Mouse (Mus musculus): Measurements from ENCODE around the gene Zfp574. TPM values are rescaled to one million over a fixed set of nuclear protein-coding genes. Genes with fewer than 3 reads are reported as not detected.

The Zfp574 gene
- polyA plus RNA-seq, 1 experiment: 77.5 TPM

GRCm38 (mm10) chr7:25063900-25064299, 8.5 kb upstream of the Zfp574 start:
- no peak for TF ChIP-seq GATA1 (IDR thresholded peaks at IDR 0.05; ENCODE audit: low read length)

- no peak for TF ChIP-seq GATA1 (IDR thresholded peaks at IDR 0.05; ENCODE audit: low read length)
Measured at GRCm38 (mm10) chr7:25067338-25067737, 5.0 kb upstream of the Zfp574 start.

- no peak for TF ChIP-seq GATA1 (IDR thresholded peaks at IDR 0.05; ENCODE audit: low read length)
Measured at GRCm38 (mm10) chr7:25067909-25068656, 4.3 kb upstream of the Zfp574 start.

- TF ChIP-seq GATA1 (IDR thresholded peaks at IDR 0.05; ENCODE audit: low read length): no peak
Measured at GRCm38 (mm10) chr7:25068724-25069123, 3.6 kb upstream of the Zfp574 start.

GRCm38 (mm10) chr7:25072716-25073390, 486 bp downstream of the Zfp574 start:
- no peak for TF ChIP-seq GATA1 (IDR thresholded peaks at IDR 0.05; ENCODE audit: low read length)

GRCm38 (mm10) chr7:25073924-25074323, 1.6 kb downstream of the Zfp574 start:
- TF ChIP-seq GATA1 (IDR thresholded peaks at IDR 0.05; ENCODE audit: low read length): no peak

GRCm38 (mm10) chr7:25076296-25076662, 3.9 kb downstream of the Zfp574 start:
- TF ChIP-seq GATA1 (IDR thresholded peaks at IDR 0.05; ENCODE audit: low read length): no peak

GRCm38 (mm10) chr7:25076663-25077413, 4.5 kb downstream of the Zfp574 start:
- TF ChIP-seq GATA1 (IDR thresholded peaks at IDR 0.05; ENCODE audit: low read length): no peak

GRCm38 (mm10) chr7:25077414-25077755, 5.0 kb downstream of the Zfp574 start:
- no peak for TF ChIP-seq GATA1 (IDR thresholded peaks at IDR 0.05; ENCODE audit: low read length)

- no peak for TF ChIP-seq GATA1 (IDR thresholded peaks at IDR 0.05; ENCODE audit: low read length)
Measured at GRCm38 (mm10) chr7:25079496-25080026, 7.2 kb downstream of the Zfp574 start.

- TF ChIP-seq GATA1 (IDR thresholded peaks at IDR 0.05; ENCODE audit: low read length): no peak
Measured at GRCm38 (mm10) chr7:25080431-25080830, 8.1 kb downstream of the Zfp574 start.

- no peak for TF ChIP-seq GATA1 (IDR thresholded peaks at IDR 0.05; ENCODE audit: low read length)
Measured at GRCm38 (mm10) chr7:25082510-25082909, 10.1 kb downstream of the Zfp574 start.

DNA sequence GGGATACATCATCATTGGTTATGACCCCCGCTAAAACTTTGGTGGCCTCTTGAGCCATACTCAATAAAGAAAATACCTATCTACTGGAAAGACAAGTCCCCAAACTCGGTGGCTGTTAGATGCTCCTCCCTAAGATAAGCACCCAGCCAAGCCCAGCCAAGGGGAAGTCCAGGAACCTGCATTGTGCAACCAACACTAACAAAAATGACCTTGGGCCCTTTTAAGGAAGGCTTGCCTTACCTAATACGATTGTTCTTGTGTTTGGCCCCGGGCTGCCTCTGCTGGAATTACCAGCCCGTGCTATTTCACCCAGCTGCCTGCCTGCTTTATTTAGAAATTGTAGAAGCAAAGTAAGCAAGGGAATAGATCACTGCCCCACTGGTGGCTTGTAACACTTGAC, 12.3 kb downstream of the Zfp574 start:
- TF ChIP-seq GATA1 (IDR thresholded peaks at IDR 0.05; ENCODE audit: low read length): no peak

DNA sequence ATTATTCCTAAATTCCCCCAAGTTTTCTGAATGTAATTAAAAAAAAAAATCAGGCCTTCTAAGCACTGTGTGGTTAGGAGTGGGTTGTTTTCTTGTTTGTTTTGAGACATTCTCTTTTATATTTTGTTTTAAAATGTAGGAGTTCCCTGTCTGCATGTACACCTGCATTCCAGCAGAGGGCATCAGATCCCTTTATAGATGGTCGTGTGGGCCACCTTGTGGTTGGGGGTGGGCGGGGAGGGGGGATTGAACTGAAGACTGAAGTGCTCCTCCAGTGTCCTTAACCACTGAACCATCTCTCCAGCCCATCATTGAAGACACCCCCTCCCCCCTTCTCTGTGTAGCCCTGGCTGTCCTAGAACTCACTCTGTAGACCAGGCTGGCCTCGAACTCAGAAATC, 14.3 kb downstream of the Zfp574 start:
- no peak for TF ChIP-seq GATA1 (IDR thresholded peaks at IDR 0.05; ENCODE audit: low read length)

DNA sequence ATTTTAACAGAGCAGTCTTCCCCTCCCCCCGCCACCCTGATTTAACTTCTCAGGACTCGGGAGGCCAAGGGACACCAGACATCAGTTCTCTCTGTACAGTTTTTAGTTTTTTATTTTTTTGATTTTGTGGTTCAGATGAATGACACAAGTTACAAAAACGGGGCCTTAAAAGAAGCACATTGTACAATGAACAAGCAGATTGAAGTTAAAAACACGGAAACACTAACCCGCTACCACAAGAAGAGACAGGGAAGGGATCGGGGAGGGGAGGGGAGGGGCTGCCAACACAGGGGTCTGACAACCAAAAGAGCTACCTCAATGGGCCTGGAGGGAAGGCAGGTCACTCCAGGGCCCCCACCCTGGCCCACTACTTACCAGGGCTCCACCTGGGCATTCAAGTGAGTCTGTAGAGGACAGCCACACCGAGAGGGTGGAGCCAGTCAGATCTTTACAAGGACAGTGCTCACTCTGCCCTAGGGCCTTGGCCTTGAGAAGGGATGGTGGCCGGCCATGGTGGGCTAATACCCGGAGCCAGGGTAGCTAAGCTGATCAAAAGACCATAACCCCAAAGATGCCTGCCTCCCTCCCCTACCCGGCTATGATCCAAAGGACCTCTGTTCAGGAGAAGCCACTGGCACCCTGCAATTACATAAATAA, 15.0 kb downstream of the Zfp574 start:
- TF ChIP-seq GATA1 (IDR thresholded peaks at IDR 0.05; ENCODE audit: low read length): no peak

DNA sequence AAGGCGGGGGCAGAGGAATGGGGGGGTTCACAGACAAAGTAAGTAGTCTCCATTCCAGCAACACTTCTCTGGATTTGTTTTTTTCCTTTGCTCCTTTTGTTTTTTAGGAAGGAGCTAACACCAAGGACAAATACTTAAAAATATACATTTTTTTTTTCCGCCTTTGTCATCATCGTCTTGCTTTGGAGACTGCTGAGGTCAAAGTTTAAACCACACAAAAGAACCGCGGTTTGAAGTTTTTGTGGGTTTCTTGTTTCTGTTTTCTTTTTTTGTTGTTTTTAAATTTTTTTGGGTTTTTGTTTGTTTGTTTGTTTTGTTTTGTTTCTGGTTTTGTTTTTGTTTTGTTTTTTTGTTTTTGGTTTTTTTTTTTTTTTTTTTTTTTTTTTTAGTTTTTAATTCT, 15.6 kb downstream of the Zfp574 start:
- no peak for TF ChIP-seq GATA1 (IDR thresholded peaks at IDR 0.05; ENCODE audit: low read length)
